Mouse (Mus musculus) lung, adult 18-20 months (tissue): Measurements from ENCODE around the gene Fam83d.

Experiments used
- DNase-seq, 2 experiments: peaks; one replicate each; pipeline ENCODE4 v3.0.0; 2022; ENCODE audit warnings: mixed read lengths in 2 of 2

Gene Fam83d

GRCm38 (mm10) chr2:158817708-158818107, 49.8 kb downstream of the Fam83d start:
- DNase-seq: no peak

GRCm38 (mm10) chr2:158828124-158828523, 60.2 kb downstream of the Fam83d start:
- DNase-seq: no peak

GRCm38 (mm10) chr2:158829746-158830145, 61.9 kb downstream of the Fam83d start:
- DNase-seq: no peak

GRCm38 (mm10) chr2:158833221-158833620, 65.3 kb downstream of the Fam83d start:
- no peak for DNase-seq

GRCm38 (mm10) chr2:158833645-158834044, 65.8 kb downstream of the Fam83d start:
- DNase-seq: no peak
